Mouse (Mus musculus) spleen, adult 2 months (tissue): ENCODE data around the gene Arid1b. TPM values are rescaled to one million over a fixed set of nuclear protein-coding genes. Genes with fewer than 3 reads are reported as not detected.

ENCODE experiments used
- DNase-seq, 2 experiments: peaks; one replicate each; pipeline versions ENCODE4 v3.0.0 to v3.0.0-alpha.2; 2012 to 2021; ENCODE audit warnings: low spot score in 2 of 2, low read depth in 1 of 2
- H3K27ac ChIP-seq: fragments of 200-500 bp; 2 replicates; pipeline ENCODE4 v1.5.1; 2012; ENCODE audit warnings: low read length, inconsistent platforms; ENCODE audit not compliant: insufficient read depth
- H3K27me3 ChIP-seq: fragments of 200-500 bp; 2 replicates; pipeline ENCODE4 v1.6.1; 2012; ENCODE audit warnings: mild to moderate bottlenecking, moderate library complexity, low read length, inconsistent platforms; ENCODE audit not compliant: control insufficient read depth, insufficient read depth
- H3K36me3 ChIP-seq: fragments of 200-500 bp; 2 replicates; pipeline ENCODE4 v1.6.1; 2012; ENCODE audit warnings: mild to moderate bottlenecking, low read length, inconsistent platforms; ENCODE audit not compliant: control insufficient read depth, insufficient read depth
- H3K4me1 ChIP-seq: fragments of 200-500 bp; 2 replicates; pipeline ENCODE4 v1.6.1; 2011; ENCODE audit warnings: inconsistent platforms; ENCODE audit not compliant: control insufficient read depth, insufficient read depth, insufficient read length
- H3K4me3 ChIP-seq: fragments of 200-500 bp; 2 replicates; pipeline ENCODE4 v1.5.1; 2011; ENCODE audit warnings: mild to moderate bottlenecking, inconsistent platforms; ENCODE audit not compliant: insufficient read depth, insufficient read length; ENCODE audit errors: extremely low read depth
- CTCF ChIP-seq: fragments of 200-500 bp; IDR thresholded peaks from 2 replicates; pipeline ENCODE4 v1.5.1; 2011; ENCODE audit warnings: mild to moderate bottlenecking, inconsistent platforms; ENCODE audit not compliant: insufficient read depth, insufficient read length, insufficient replicate concordance; ENCODE audit errors: extremely low read depth
- POLR2A ChIP-seq: fragments of 200-500 bp; IDR thresholded peaks from 2 replicates; pipeline ENCODE4 v1.6.1; 2011; ENCODE audit warnings: low read depth, low read length, inconsistent platforms
- WGBS: fragments of 180-500 bp; shearing (Covaris S2); methylation state at CpG from one replicate; pipeline ENCODE4 v1.1.7; 2018; 5-methylcytosine and 5-hydroxymethylcytosine counted together
- polyA plus RNA-seq: library from polyadenylated mRNA; depleted of rRNA; stranded (reverse); fragments of >200 nt; gene quantifications from 2 replicates; pipeline ENCODE4 v1.2.3, GENCODE M21; 2012

The Arid1b gene
- polyA plus RNA-seq, 1 experiment = 53.5 TPM

GRCm38 (mm10) chr17:5175535-5175934 is 181.4 kb downstream of the Arid1b start:
- H3K4me3 ChIP-seq = no peak overlapping the region
- WGBS = 95% methylated on average over 8 of the region's 8 CpGs
- peaks cover 28% of the 10 kb centered on the region; the same call in 1 of the 2 replicates for H3K4me1 ChIP-seq
- no peaks in the 10 kb centered on the region for H3K36me3 ChIP-seq
- no peak for DNase-seq
- TF ChIP-seq POLR2A (no peak), CTCF (no peak)
- no peaks in the 10 kb centered on the region for H3K27me3 ChIP-seq
- no peak overlapping the region for H3K27ac ChIP-seq

GRCm38 (mm10) chr17:5176315-5176714 is 182.2 kb downstream of the Arid1b start:
- DNase-seq = no peak
- peaks cover 33% of the 10 kb centered on the region; the same call in 1 of the 2 replicates for H3K4me1 ChIP-seq
- no peak for TF ChIP-seq CTCF
- no peak for TF ChIP-seq POLR2A
- H3K27ac ChIP-seq = no peak overlapping the region
- no peak overlapping the region for H3K4me3 ChIP-seq
- no peaks in the 10 kb centered on the region for H3K27me3 ChIP-seq
- WGBS = 87% methylated on average over 2 of the region's 2 CpGs
- no peaks in the 10 kb centered on the region for H3K36me3 ChIP-seq

- H3K27ac ChIP-seq = peak overlapping the region; percentile 68; the same call in 1 of the 2 replicates
- no peaks in the 10 kb centered on the region for H3K27me3 ChIP-seq
- H3K36me3 ChIP-seq = no peaks in the 10 kb centered on the region
- peaks cover 29% of the 10 kb centered on the region; the same call in 1 of the 2 replicates for H3K4me1 ChIP-seq
- DNase-seq = no peak
- 86% methylated on average over 10 of the region's 10 CpGs for WGBS
- TF ChIP-seq CTCF (no peak), POLR2A (no peak)
- no peak overlapping the region for H3K4me3 ChIP-seq
Observed at GRCm38 (mm10) chr17:5178534-5178933, 184.4 kb downstream of the Arid1b start.

GRCm38 (mm10) chr17:5179004-5179403 is 184.9 kb downstream of the Arid1b start:
- H3K27me3 ChIP-seq = no peaks in the 10 kb centered on the region
- H3K4me1 ChIP-seq = peaks cover 29% of the 10 kb centered on the region; the same call in 1 of the 2 replicates
- WGBS = 50% methylated on average over 7 of the region's 7 CpGs
- H3K27ac ChIP-seq = peak overlapping the region; percentile 68
- TF ChIP-seq CTCF (no peak), POLR2A (no peak)
- no peaks in the 10 kb centered on the region for H3K36me3 ChIP-seq
- H3K4me3 ChIP-seq = no peak overlapping the region
- DNase-seq = no peak

GRCm38 (mm10) chr17:5179412-5179811 is 185.3 kb downstream of the Arid1b start:
- H3K27ac ChIP-seq = peak overlapping the region; percentile 68
- no peak overlapping the region for H3K4me3 ChIP-seq
- peak in 1 of 2 experiments; percentile 43 for DNase-seq
- no peaks in the 10 kb centered on the region for H3K27me3 ChIP-seq
- no peaks in the 10 kb centered on the region for H3K36me3 ChIP-seq
- TF ChIP-seq CTCF (no peak), POLR2A (no peak)
- WGBS = 34% methylated on average over 5 of the region's 5 CpGs
- peaks cover 29% of the 10 kb centered on the region; the same call in 1 of the 2 replicates for H3K4me1 ChIP-seq

- DNase-seq = no peak
- peak overlapping the region; percentile 86 for H3K27ac ChIP-seq
- H3K27me3 ChIP-seq = no peaks in the 10 kb centered on the region
- H3K4me1 ChIP-seq = peaks cover 32% of the 10 kb centered on the region; the same call in 1 of the 2 replicates
- H3K36me3 ChIP-seq = no peaks in the 10 kb centered on the region
- TF ChIP-seq POLR2A (no peak), CTCF (no peak)
- H3K4me3 ChIP-seq = no peak overlapping the region
- WGBS = 69% methylated on average over 4 of the region's 4 CpGs
Observed at GRCm38 (mm10) chr17:5179925-5180525, 185.9 kb downstream of the Arid1b start.

- H3K27ac ChIP-seq = peak overlapping the region; percentile 86
- 0 out of 2 replicates have a peak overlapping the region, but pooled peaks have one; percentile 7 for H3K4me3 ChIP-seq
- H3K27me3 ChIP-seq = no peaks in the 10 kb centered on the region
- TF ChIP-seq POLR2A (no peak), CTCF (no peak)
- no peaks in the 10 kb centered on the region for H3K36me3 ChIP-seq
- DNase-seq = peak in 1 of 2 experiments; percentile 42
- WGBS = 37% methylated on average over 6 of the region's 6 CpGs
- peaks cover 34% of the 10 kb centered on the region; the same call in 1 of the 2 replicates for H3K4me1 ChIP-seq
Observed at GRCm38 (mm10) chr17:5180925-5181324, 186.8 kb downstream of the Arid1b start.

GRCm38 (mm10) chr17:5182493-5182892 is 188.4 kb downstream of the Arid1b start:
- no peaks in the 10 kb centered on the region for H3K27me3 ChIP-seq
- peaks cover 34% of the 10 kb centered on the region; the same call in 1 of the 2 replicates for H3K4me1 ChIP-seq
- WGBS = 91% methylated on average over 4 of the region's 4 CpGs
- no peaks in the 10 kb centered on the region for H3K36me3 ChIP-seq
- no peak overlapping the region for H3K27ac ChIP-seq
- TF ChIP-seq CTCF = no peak
- no peak for TF ChIP-seq POLR2A
- DNase-seq = no peak
- no peak overlapping the region for H3K4me3 ChIP-seq
